9 mouse cellular contexts compared by ENCODE assay signal in genomic region chr6:23886418-23886817, GRCm38 (mm10). TPM values are rescaled to one million over a fixed set of nuclear protein-coding genes. Genes with fewer than 3 reads are reported as not detected.
A peak's percentile ranks its signal among the peaks of the same experiment; 100 is the strongest.
DNase-seq lines count a peak whose midpoint lies in the region; ATAC-seq lines count a peak whose summit lies in the region.
"Had no signal": no experiment of that assay in that cellular context is flagged by ENCODE, and none has a peak within 500 bp of the region (broad histone marks: within the 10 kb centered on the region; RNA-seq: fewer than 3 reads in every experiment).

No protein-coding gene starts in this region.

- H3K9me3 ChIP-seq in forebrain, embryonic 10.5 days = no peaks in the 10 kb centered on the region

- H3K36me3 ChIP-seq in forebrain, embryonic 10.5 days (replicated peaks) = no peaks in the 10 kb centered on the region

- DNase-seq in heart, postnatal 10 days = peak; percentile 24 to 36
- no peak for DNase-seq in heart, adult 11 months
- DNase-seq in NIH3T3 (ENCODE audit: low read depth) = peak; percentile 8
- peak; percentile 18 for DNase-seq in forebrain, embryonic 10.5 days (ENCODE audit: extremely low spot score, low spot score)
- peak; percentile 30 to 67 for DNase-seq in kidney, adult 8-10 months
- peak; percentile 64 for DNase-seq in lung, postnatal 25 days (ENCODE audit: low spot score)
- DNase-seq in thymus, postnatal 4 days = no peak

- 23% methylated on average over 6 of the region's 6 CpGs for WGBS in forebrain, embryonic 10.5 days

- H3K27ac ChIP-seq in forebrain, embryonic 10.5 days = no peak overlapping the region

- H3K27me3 ChIP-seq in forebrain, embryonic 10.5 days (ENCODE audit: poor library complexity, severe bottlenecking) = no peaks in the 10 kb centered on the region

- H3K4me3 ChIP-seq in forebrain, embryonic 10.5 days = no peak overlapping the region
- H3K4me3 ChIP-seq: myocyte had no signal

- intact Hi-C loops in heart, postnatal 10 days (cut with DNase I) = loop anchor here (10.0 kb wide), 2 partner anchors 132 to 392 kb away; no protein-coding TSS in a partner anchor

- no peak for ATAC-seq in activated CD4-positive, CD25-positive, alpha-beta regulatory T cell, adult 4 months

- no peaks in the 10 kb centered on the region for H3K4me1 ChIP-seq in forebrain, embryonic 10.5 days

RNA-seq across cellular contexts. Expression of gene Cadps2, which starts 47.2 kb away (rescaled TPM):
- total RNA-seq in heart, postnatal 10 days (2021) = 1 to 10 TPM; 1.7 to 1.8 TPM
- polyA plus RNA-seq in forebrain, embryonic 10.5 days (2016; fragmentation: Nextera tagmentation; extraction: Ambion mirVana) = 2.8 and 2.9 TPM in 2 replicates
- polyA plus RNA-seq in activated CD4-positive, CD25-positive, alpha-beta regulatory T cell, adult 4 months (2017; shearing (Covaris generic)) = under 1 TPM in 1 of 2 experiments, not detected in 1; 0.49 TPM

Comparison
In these comparisons a context has a peak if more than half of its experiments do, and no peak if none do; other contexts are left out.
1. DNase-seq: peak in heart, postnatal 10 days (2 of 2), NIH3T3 (single experiment), forebrain, embryonic 10.5 days (single experiment), kidney, adult 8-10 months (2 of 2) and lung, postnatal 25 days (single experiment); none in heart, adult 11 months (single experiment) and thymus, postnatal 4 days (single experiment).